Mouse (Mus musculus): ENCODE measurements around the gene Mrpl11. TPM values are rescaled to one million over a fixed set of nuclear protein-coding genes. Genes with fewer than 3 reads are reported as not detected.
A peak's percentile ranks its signal among the peaks of the same experiment; 100 is the strongest.
"Not testable (repeated sequence)": the region's sequence is repeated elsewhere in the genome, so short reads cannot be mapped to it uniquely, and the experiment has no call there.

Mrpl11 gene
- polyA plus RNA-seq, 1 experiment from 2014 or later, result 98.2 TPM

DNA sequence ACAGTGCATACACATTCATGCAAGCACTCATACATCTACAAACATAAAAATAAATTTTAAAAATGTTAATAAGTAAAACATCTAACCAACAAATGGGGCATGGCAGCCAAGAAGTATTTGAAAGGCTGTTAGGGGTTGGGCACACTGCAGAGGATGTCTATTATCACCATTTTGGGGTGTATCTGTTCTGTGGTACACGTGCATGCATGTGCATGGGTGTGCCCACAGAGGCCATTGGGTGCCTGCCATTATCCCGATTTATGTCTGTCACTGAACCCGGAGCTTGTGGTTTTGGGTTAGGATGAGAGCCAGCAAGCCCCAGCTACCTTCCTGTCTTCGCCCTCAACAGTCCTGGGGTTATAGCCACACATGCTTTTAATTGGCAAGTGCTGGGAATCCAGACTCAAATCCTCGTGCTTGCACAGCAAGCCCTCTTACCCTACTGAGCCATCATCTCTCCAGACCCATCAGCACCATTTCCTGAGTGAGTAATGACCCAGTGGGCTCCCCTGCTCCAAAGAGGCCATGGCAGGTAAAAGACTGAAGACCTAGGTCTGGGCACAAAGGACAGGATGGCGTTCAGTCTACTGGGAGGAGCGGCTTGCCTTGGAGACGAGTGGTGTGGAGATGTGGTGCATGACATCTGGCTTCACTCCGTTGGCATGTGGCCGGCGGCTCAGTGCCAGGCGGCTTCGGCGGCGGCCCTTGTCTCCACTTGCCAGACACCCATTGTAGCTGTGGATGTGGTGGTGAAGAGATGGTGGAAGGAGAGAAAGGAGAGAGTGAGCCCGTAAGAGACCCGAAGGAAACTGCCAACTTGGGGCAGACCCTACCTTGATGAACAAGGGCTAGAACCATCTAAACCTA lies 24.3 kb upstream of the Mrpl11 start:
- H3K36me3 ChIP-seq (ENCODE audit: control insufficient read depth, insufficient read depth, low read length), result no peaks in the 10 kb centered on the region
- no peak overlapping the region for H3K27ac ChIP-seq (ENCODE audit: low read length)
- H3K9ac ChIP-seq (ENCODE audit: low read depth, low read length), result no peak overlapping the region
- H3K9me3 ChIP-seq (ENCODE audit: control insufficient read depth, low read length), result no peaks in the 10 kb centered on the region
- WGBS, result 89% methylated on average over 17 of the region's 17 CpGs
- H3K4me2 ChIP-seq (ENCODE audit: low read depth, low read length), result no peak overlapping the region
- H3K4me1 ChIP-seq (ENCODE audit: control insufficient read depth, insufficient read depth, low read length), result no peaks in the 10 kb centered on the region
- no peaks in the 10 kb centered on the region for H3K27me3 ChIP-seq (replicated peaks; ENCODE audit: control insufficient read depth, insufficient read depth, low read length)
- H3K4me3 ChIP-seq (ENCODE audit: low read length), result no peak overlapping the region
- no peak for ATAC-seq

DNA sequence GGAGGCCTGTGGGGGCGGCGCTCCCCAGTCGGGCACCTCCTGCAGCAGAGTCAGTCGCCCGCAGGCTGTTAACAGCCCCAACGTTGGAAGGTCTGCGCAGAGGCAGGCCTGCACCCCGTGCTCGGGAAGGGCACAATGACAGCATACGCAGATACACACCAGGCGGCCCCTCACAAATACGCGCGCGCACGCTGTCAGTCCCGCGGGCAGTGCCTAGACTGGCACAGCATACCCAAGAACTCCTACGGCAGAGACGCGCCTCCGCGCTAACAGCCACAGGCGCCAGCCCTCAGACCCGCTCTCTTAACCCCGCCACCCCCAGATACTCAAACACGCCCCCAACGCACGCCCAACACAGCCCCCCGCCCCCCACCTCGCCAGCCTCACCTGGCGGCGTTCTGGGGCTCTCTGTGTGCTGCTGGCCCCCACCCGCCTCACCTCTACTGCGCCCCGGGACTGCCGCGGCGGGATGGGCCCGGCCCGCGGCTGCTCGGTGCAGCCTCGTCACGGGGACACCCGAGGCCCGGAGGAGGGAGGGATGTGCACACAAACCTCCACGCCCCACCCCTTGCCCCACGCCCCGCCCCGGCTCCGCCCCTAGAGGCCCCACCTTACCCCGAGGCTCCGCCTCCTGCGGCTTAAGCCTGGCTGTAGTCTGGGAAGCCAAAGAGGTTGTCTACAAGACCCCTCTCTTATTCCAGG lies 19.2 kb upstream of the Mrpl11 start, which contains the start of gene Peli3:
TSS of gene Peli3 (minus strand) at position 577 of the 702 bp plus-strand sequence.
- no peaks in the 10 kb centered on the region for H3K36me3 ChIP-seq (ENCODE audit: control insufficient read depth, insufficient read depth, low read length)
- H3K4me2 ChIP-seq (ENCODE audit: low read depth, low read length), result peak within 1 kb of the TSS; percentile 96
- no peak within 1 kb of the TSS for H3K27ac ChIP-seq (ENCODE audit: low read length)
- H3K4me3 ChIP-seq (ENCODE audit: low read length), result peak within 1 kb of the TSS; percentile 72
- H3K27me3 ChIP-seq (replicated peaks; ENCODE audit: control insufficient read depth, insufficient read depth, low read length), result no peaks in the 10 kb centered on the region
- peaks cover 2% of the 10 kb centered on the region; the same call in 1 of the 2 replicates for H3K4me1 ChIP-seq (ENCODE audit: control insufficient read depth, insufficient read depth, low read length)
- under 1% methylated on average over 39 of the region's 55 CpGs for WGBS
- ATAC-seq, result peak; percentile 98
- no peaks in the 10 kb centered on the region for H3K9me3 ChIP-seq (ENCODE audit: control insufficient read depth, low read length)
- H3K9ac ChIP-seq (ENCODE audit: low read depth, low read length), result peak within 1 kb of the TSS; percentile 77

DNA sequence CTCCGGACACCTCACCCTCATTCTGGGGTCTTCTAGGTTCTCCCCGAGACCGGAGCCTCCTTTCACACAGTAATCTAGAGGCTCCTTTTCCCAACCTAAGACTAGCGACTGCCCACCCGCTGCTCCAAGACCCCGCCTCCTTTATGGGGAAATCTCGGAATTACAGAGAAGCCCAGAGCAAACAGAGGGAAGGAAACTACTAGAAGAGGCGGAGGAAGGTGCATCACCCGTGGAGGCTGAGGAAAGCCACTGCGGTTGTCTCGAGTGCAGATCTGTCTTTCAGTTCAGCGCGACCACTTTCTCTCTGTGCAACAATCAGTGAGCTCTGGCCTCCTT lies 18.7 kb upstream of the Mrpl11 start:
- peak overlapping the region; percentile 96 for H3K4me2 ChIP-seq (ENCODE audit: low read depth, low read length)
- 4% methylated on average over 13 of the region's 13 CpGs for WGBS
- ATAC-seq, result peak; percentile 73

DNA sequence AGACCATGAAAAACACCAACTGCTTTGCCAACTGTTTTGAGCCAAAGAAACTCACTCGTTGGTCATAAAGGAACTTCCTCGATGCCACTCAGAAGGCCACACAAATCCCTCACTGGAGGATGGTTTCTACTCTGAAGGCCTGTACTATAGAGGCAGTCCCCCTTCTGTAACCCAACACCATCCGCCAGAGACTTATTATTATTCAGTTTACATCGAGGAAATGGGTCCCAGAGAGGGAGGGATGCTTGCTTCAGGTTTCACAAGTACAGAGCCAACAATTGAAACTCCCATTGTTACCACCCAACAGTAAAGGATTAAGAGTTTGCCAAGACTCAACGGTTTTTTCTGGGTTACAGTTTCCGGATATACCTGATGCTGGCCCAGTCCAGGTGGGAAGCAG lies 16.4 kb upstream of the Mrpl11 start:
- 52% methylated on average over 6 of the region's 6 CpGs for WGBS
- ATAC-seq, result no peak
- H3K27me3 ChIP-seq (replicated peaks; ENCODE audit: control insufficient read depth, insufficient read depth, low read length), result no peaks in the 10 kb centered on the region

More for the DNA sequence above, 18.7 kb upstream of the Mrpl11 start:
- Histone ChIP-seq H3K9me3 (ENCODE audit: control insufficient read depth, low read length) (no peaks in the 10 kb centered on the region), H3K4me1 (ENCODE audit: control insufficient read depth, insufficient read depth, low read length) (peaks cover 2% of the 10 kb centered on the region; the same call in 1 of the 2 replicates), H3K36me3 (ENCODE audit: control insufficient read depth, insufficient read depth, low read length) (no peaks in the 10 kb centered on the region), H3K27ac (ENCODE audit: low read length) (no peak overlapping the region), H3K4me3 (ENCODE audit: low read length) (peak overlapping the region; percentile 72), H3K9ac (ENCODE audit: low read depth, low read length) (peak overlapping the region; percentile 77), H3K27me3 (replicated peaks; ENCODE audit: control insufficient read depth, insufficient read depth, low read length) (no peaks in the 10 kb centered on the region)

DNA sequence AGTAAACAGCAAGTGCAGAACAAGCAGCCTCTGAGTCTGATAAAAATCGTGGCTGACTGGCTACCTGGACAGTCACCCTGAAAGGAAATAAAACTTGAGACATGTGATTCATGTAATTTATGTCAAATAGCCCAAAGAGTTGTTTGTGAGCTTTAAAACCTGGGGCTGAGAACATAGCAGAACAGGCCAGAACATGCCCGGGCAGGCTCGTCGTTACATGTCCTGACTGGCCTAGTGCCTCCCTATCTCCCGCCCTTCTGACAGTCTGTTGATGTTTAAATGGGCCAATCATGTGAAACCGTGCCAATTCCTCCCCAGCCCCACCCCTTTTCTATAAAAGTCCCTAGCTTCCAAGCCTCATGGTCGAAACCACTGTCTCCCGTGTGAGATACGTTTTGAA lies 13.3 kb upstream of the Mrpl11 start:
- not testable (repeated sequence) for ATAC-seq; H3K27me3 ChIP-seq (replicated peaks; ENCODE audit: control insufficient read depth, insufficient read depth, low read length); H3K4me3 ChIP-seq (ENCODE audit: low read length); H3K4me1 ChIP-seq (ENCODE audit: control insufficient read depth, insufficient read depth, low read length); H3K36me3 ChIP-seq (ENCODE audit: control insufficient read depth, insufficient read depth, low read length); H3K27ac ChIP-seq (ENCODE audit: low read length); H3K9me3 ChIP-seq (ENCODE audit: control insufficient read depth, low read length); H3K4me2 ChIP-seq (ENCODE audit: low read depth, low read length); H3K9ac ChIP-seq (ENCODE audit: low read depth, low read length)
- 80% methylated on average over 9 of the region's 9 CpGs for WGBS

More for the DNA sequence above, 16.4 kb upstream of the Mrpl11 start:
- peaks cover 2% of the 10 kb centered on the region; the same call in 1 of the 2 replicates for H3K4me1 ChIP-seq (ENCODE audit: control insufficient read depth, insufficient read depth, low read length)
- H3K36me3 ChIP-seq (ENCODE audit: control insufficient read depth, insufficient read depth, low read length), result no peaks in the 10 kb centered on the region
- H3K27ac ChIP-seq (ENCODE audit: low read length), result no peak overlapping the region
- H3K9ac ChIP-seq (ENCODE audit: low read depth, low read length), result no peak overlapping the region
- H3K9me3 ChIP-seq (ENCODE audit: control insufficient read depth, low read length), result no peaks in the 10 kb centered on the region
- H3K4me3 ChIP-seq (ENCODE audit: low read length), result no peak overlapping the region
- no peak overlapping the region for H3K4me2 ChIP-seq (ENCODE audit: low read depth, low read length)

DNA sequence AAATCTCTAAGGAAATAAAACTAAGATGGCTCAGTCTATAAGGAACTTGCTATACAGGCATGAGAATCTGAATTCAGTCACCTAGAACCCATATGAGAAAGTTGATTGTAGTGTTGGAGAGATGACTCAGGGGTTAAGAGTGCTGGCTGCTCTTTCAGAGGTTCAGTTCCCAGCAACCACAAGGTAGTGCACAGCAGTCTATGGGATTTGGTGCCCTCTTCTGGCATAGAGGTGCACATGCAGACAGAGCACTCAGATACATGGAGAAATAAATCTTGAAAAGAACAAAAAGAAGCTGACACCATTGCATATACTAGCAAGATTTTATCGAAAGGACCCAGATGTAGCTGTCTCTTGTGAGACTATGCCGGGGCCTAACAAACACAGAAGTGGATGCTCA lies 6.3 kb downstream of the Mrpl11 start:
- H3K4me1 ChIP-seq (ENCODE audit: control insufficient read depth, insufficient read depth, low read length), result no peaks in the 10 kb centered on the region; the same call in 1 of the 2 replicates
- ATAC-seq, result no peak

DNA sequence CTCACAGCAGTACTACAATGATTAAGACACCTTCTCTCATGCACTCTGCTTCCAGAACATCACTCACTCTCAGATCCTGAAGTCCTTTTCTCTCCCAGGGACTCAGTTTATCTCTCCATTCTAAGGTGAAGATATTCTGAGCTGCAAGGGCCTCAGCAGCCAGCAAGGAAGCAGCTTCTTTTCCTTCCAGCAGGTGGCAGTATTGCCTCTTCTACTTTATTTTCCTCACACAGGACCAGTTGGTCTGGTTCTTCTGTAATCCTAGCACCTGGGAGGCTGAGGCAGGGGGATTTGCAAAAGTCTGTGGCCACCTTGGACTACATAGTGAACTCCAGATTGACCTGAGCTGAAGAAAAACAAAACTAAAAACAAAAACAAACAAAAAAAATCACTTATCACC lies 19.8 kb downstream of the Mrpl11 start:
- ATAC-seq, result no peak
- Histone ChIP-seq H3K36me3 (ENCODE audit: control insufficient read depth, insufficient read depth, low read length) (no peaks in the 10 kb centered on the region), H3K27ac (ENCODE audit: low read length) (no peak overlapping the region), H3K27me3 (replicated peaks; ENCODE audit: control insufficient read depth, insufficient read depth, low read length) (peaks cover 4% of the 10 kb centered on the region; the same call in 1 of the 2 replicates), H3K4me3 (ENCODE audit: low read length) (no peak overlapping the region), H3K4me1 (ENCODE audit: control insufficient read depth, insufficient read depth, low read length) (no peaks in the 10 kb centered on the region), H3K4me2 (ENCODE audit: low read depth, low read length) (no peak overlapping the region), H3K9me3 (ENCODE audit: control insufficient read depth, low read length) (no peaks in the 10 kb centered on the region), H3K9ac (ENCODE audit: low read depth, low read length) (no peak overlapping the region)

More for the DNA sequence above, 6.3 kb downstream of the Mrpl11 start:
- Histone ChIP-seq H3K27ac (ENCODE audit: low read length) (no peak overlapping the region), H3K9ac (ENCODE audit: low read depth, low read length) (no peak overlapping the region), H3K9me3 (ENCODE audit: control insufficient read depth, low read length) (no peaks in the 10 kb centered on the region), H3K36me3 (ENCODE audit: control insufficient read depth, insufficient read depth, low read length) (peaks cover 14% of the 10 kb centered on the region), H3K4me2 (ENCODE audit: low read depth, low read length) (no peak overlapping the region), H3K27me3 (replicated peaks; ENCODE audit: control insufficient read depth, insufficient read depth, low read length) (no peaks in the 10 kb centered on the region), H3K4me3 (ENCODE audit: low read length) (no peak overlapping the region)
- 72% methylated on average over 2 of the region's 2 CpGs for WGBS

DNA sequence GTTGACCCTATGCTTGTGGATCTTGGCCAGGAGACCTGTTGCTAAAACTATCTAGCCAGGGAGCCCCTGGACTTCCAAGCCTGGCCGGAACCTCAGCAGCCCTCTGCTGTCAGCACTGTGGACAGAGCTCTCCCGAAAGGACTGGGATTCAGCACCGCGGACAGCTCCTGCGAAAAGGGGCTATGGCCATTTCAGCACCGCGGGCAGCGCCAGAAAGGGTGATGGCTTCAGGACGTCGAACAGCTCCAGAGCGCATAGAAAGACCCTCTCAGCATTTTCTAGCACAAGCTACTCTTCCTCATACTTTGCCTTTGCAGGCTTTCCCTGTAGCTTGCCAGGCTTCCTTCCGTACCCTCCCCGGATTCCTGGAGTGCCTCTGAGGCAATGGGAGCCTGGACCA lies 27.1 kb downstream of the Mrpl11 start:
- Histone ChIP-seq H3K4me2 (ENCODE audit: low read depth, low read length) (no peak overlapping the region), H3K4me3 (ENCODE audit: low read length) (no peak overlapping the region), H3K36me3 (ENCODE audit: control insufficient read depth, insufficient read depth, low read length) (no peaks in the 10 kb centered on the region), H3K27ac (ENCODE audit: low read length) (no peak overlapping the region), H3K27me3 (replicated peaks; ENCODE audit: control insufficient read depth, insufficient read depth, low read length) (peaks cover 29% of the 10 kb centered on the region), H3K4me1 (ENCODE audit: control insufficient read depth, insufficient read depth, low read length) (no peaks in the 10 kb centered on the region), H3K9me3 (ENCODE audit: control insufficient read depth, low read length) (no peaks in the 10 kb centered on the region), H3K9ac (ENCODE audit: low read depth, low read length) (no peak overlapping the region)
- 0 out of 2 replicates have a peak, but pooled peaks have one; percentile 40 for ATAC-seq
- WGBS, result 3% methylated on average over 13 of the region's 13 CpGs

DNA sequence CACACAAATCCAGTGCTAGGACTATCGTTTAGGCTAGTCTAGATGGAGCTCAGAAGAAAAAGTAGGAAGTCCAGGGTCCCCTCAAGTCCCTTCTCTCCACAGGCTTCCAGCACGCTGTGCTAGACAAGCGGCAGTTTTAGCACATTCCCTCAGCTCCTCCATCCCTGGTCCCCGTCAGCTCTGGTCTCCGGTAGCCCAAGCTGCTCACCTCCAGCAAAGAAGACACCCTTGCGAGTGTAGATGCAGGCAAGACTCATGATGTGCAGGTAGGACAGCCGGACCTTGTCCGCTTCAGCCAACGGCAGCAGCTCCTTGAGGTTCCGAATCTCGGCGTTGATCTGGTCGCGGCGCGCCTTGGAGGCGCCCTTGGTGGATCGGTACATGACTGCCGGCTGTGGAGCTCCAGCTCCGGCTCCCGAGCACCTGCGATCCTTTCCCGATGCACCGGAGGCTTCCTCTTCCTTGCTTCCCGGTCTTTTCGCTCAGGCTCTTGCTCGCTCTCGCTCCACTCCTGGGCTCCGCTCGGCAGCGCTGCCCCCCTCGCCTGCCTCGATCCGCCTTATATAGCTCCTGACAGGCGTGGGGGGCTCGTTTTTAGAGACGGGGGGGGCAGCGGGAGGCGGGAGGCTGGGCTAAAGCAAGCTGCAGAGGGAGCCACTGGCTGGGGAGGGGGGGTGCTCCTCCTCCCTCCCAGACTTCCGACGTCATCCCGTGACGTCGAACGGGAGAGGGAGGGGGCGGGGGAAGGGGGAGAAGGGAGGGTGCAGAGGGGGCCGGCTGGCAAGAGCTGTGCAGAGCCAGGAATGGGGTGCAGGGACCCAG lies 27.7 kb downstream of the Mrpl11 start:
- Histone ChIP-seq H3K4me3 (ENCODE audit: low read length) (no peak overlapping the region; the same call in 1 of the 2 replicates), H3K27ac (ENCODE audit: low read length) (no peak overlapping the region), H3K9ac (ENCODE audit: low read depth, low read length) (no peak overlapping the region), H3K36me3 (ENCODE audit: control insufficient read depth, insufficient read depth, low read length) (no peaks in the 10 kb centered on the region), H3K27me3 (replicated peaks; ENCODE audit: control insufficient read depth, insufficient read depth, low read length) (peaks cover 25% of the 10 kb centered on the region), H3K4me2 (ENCODE audit: low read depth, low read length) (no peak overlapping the region), H3K4me1 (ENCODE audit: control insufficient read depth, insufficient read depth, low read length) (no peaks in the 10 kb centered on the region), H3K9me3 (ENCODE audit: control insufficient read depth, low read length) (no peaks in the 10 kb centered on the region)
- 22% methylated on average over 43 of the region's 47 CpGs for WGBS
- ATAC-seq, result 0 out of 2 replicates have a peak, but pooled peaks have one; percentile 3

Measured in intestine, embryonic 16.5 days (tissue).